Mouse (Mus musculus): ENCODE results near the gene Dhx15. TPM values are rescaled to one million over a fixed set of nuclear protein-coding genes. Genes with fewer than 3 reads are reported as not detected.

Dhx15 gene
- polyA plus RNA-seq, 1 experiment from 2014 or later, result 199 TPM

DNA sequence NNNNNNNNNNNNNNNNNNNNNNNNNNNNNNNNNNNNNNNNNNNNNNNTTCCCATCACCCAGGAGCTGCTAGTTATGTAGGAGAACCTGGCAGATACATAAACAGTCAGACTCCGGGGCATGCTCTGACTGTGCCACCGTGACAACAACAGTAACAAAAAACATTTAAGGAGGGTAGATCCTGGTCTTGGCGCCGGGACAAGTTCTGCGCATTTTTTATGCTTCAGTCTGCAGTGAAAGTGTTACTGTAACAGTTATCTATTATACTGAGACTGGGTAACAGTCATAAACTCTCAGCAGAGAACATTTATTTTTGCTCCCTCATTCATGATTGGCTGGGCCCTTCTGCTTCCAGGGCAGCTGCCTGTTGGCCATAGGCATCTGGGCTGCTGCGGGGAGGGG, 27.9 kb upstream of the Dhx15 start:
- WGBS, result 79% methylated on average over 6 of the region's 6 CpGs
- no peaks in the 10 kb centered on the region; the same call in 1 of the 2 replicates for H3K27me3 ChIP-seq
- H3K9ac ChIP-seq (replicated peaks), result no peak overlapping the region
- no peaks in the 10 kb centered on the region for H3K9me3 ChIP-seq
- no peak for ATAC-seq (ENCODE audit: low FRiP score, low read depth)
- peaks cover 27% of the 10 kb centered on the region for H3K4me1 ChIP-seq
- H3K36me3 ChIP-seq, result no peaks in the 10 kb centered on the region
- H3K27ac ChIP-seq (replicated peaks), result no peak overlapping the region
- H3K4me3 ChIP-seq, result no peak overlapping the region
- H3K4me2 ChIP-seq (replicated peaks), result no peak overlapping the region

DNA sequence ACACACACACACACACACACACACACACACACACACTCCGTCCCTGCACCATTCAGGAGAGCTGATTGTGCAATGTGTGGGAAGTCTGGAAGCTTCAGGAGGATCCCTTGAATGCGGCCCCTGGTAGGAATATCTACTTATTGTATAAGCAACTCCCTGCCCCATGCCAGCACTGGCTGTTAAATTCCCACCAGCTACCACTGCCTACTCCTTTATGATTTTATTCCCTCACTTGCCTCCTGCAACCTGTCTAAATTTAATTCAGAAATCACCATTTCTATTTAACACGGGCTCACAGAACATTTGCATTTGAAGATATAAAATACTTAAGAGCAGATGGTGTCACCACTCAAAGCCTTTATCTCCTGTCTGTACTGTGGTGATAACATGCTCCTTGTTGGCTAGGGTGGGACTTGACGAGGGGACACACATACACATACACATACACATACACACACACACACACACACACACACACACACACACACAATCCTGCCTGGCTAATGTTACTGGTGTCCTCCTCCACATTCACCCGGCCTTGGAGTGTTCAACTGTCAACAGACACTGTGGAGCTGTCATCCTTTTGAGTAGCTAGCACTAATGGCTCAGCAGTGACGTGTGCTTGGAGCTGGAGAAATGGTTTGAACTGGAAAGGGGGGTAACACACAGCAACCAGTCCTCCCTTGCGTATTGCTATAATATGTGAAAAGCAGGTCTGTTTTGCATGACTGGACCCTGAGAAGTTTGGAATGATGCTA, 23.0 kb upstream of the Dhx15 start:
- no peak overlapping the region for H3K4me2 ChIP-seq (replicated peaks)
- no peak for ATAC-seq (ENCODE audit: low FRiP score, low read depth)
- H3K4me1 ChIP-seq, result peaks cover 10% of the 10 kb centered on the region
- no peaks in the 10 kb centered on the region for H3K27me3 ChIP-seq
- no peak overlapping the region for H3K27ac ChIP-seq (replicated peaks)
- H3K4me3 ChIP-seq, result no peak overlapping the region
- no peak overlapping the region for H3K9ac ChIP-seq (replicated peaks)
- H3K9me3 ChIP-seq, result no peaks in the 10 kb centered on the region
- 80% methylated on average over 7 of the region's 7 CpGs for WGBS
- H3K36me3 ChIP-seq, result no peaks in the 10 kb centered on the region

DNA sequence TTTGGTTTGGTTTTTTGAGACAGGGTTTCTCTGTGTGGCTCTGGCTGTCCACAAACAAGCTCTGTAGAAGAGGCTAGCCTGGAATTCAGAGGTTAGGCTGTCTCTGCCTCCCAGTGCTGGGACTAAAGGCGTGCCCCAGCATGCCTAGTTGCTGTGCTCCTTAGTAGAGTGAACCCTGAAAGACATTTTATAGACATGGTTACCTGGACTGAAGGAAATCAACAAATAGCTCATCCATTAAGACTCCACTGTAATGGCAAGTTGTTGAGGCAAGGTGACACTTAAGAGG, 810 bp upstream of the Dhx15 start:
- no peaks in the 10 kb centered on the region for H3K9me3 ChIP-seq
- no peak; the same call in 1 of the 2 replicates for ATAC-seq (ENCODE audit: low FRiP score, low read depth)
- H3K9ac ChIP-seq (replicated peaks), result peak overlapping the region; percentile 4
- H3K27ac ChIP-seq (replicated peaks), result no peak overlapping the region
- no peaks in the 10 kb centered on the region for H3K27me3 ChIP-seq
- H3K4me2 ChIP-seq (replicated peaks), result peak overlapping the region; percentile 68
- 24% methylated on average over 1 of the region's 1 CpGs for WGBS
- peak overlapping the region; percentile 98 for H3K4me3 ChIP-seq
- no peaks in the 10 kb centered on the region for H3K36me3 ChIP-seq
- H3K4me1 ChIP-seq, result peaks cover 25% of the 10 kb centered on the region

DNA sequence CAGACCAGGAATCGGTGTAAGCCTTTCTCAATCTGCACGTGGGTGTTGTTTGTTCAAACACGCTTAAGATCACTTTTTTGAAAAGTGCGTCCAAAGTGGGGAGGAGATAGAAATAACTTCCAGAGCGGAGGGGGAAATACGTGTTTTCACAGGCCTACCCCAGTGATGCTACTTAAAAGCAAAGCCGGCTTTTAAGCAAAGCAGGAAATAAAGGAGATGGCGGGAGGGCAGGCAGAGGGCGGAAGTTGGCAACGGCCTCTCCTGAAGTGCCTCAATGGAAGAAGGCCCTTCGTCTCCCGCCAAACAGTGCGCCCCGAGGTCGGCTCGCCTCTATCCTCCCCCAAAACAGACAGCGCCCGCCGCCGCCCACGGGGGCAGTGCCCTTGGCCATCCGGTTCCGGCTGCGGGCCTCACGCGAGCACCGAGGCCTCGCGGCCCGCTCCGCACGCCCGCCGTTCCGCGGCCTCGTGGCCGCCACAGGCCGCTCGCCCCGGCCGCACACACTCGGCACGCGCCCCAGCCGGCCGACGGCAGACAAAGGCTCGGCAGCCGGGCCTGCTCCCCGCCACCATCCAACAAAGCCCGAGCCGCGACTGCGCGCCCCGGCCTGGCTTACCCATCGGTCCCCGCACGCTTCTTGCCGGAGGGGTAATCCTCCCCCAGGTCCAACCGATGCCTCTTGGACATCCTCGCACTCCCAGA, 499 bp downstream of the Dhx15 start:
- Histone ChIP-seq H3K4me2 (replicated peaks) (peak overlapping the region; percentile 77), H3K27me3 (no peaks in the 10 kb centered on the region), H3K27ac (replicated peaks) (peak overlapping the region; percentile 91), H3K9ac (replicated peaks) (peak overlapping the region; percentile 97), H3K4me3 (peak overlapping the region; percentile 98), H3K36me3 (no peaks in the 10 kb centered on the region), H3K4me1 (peaks cover 28% of the 10 kb centered on the region), H3K9me3 (no peaks in the 10 kb centered on the region)
- peak; percentile 86 for ATAC-seq (ENCODE audit: low FRiP score, low read depth)
- under 1% methylated on average over 45 of the region's 63 CpGs for WGBS

DNA sequence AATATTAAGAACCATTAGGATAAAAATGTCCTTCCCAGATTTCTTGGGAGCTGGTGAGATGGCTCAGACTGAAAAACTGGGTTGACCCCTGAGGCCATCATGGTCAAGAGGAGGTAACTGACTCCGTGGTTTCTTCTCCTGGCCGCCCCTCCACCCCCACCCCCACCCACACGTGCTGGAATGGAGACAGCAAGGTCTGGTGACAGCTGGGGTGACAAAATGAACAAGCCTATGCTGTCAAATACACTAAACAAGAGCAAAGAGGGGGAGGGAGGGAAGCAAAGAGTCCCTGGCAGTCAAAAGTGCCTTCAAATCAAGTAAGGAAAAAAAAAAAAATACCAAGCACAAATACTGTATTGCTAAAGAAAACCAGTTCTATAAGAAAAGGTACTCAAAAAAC, 2.1 kb downstream of the Dhx15 start:
- no peak for ATAC-seq (ENCODE audit: low FRiP score, low read depth)
- H3K4me1 ChIP-seq, result peaks cover 28% of the 10 kb centered on the region
- WGBS, result 32% methylated on average over 3 of the region's 3 CpGs
- no peaks in the 10 kb centered on the region for H3K9me3 ChIP-seq
- H3K9ac ChIP-seq (replicated peaks), result no peak overlapping the region; the same call in 1 of the 2 replicates
- H3K4me2 ChIP-seq (replicated peaks), result peak overlapping the region; percentile 77
- H3K27ac ChIP-seq (replicated peaks), result no peak overlapping the region
- no peaks in the 10 kb centered on the region for H3K27me3 ChIP-seq
- H3K4me3 ChIP-seq, result peak overlapping the region; percentile 98
- peaks cover 10% of the 10 kb centered on the region; the same call in 1 of the 2 replicates for H3K36me3 ChIP-seq

DNA sequence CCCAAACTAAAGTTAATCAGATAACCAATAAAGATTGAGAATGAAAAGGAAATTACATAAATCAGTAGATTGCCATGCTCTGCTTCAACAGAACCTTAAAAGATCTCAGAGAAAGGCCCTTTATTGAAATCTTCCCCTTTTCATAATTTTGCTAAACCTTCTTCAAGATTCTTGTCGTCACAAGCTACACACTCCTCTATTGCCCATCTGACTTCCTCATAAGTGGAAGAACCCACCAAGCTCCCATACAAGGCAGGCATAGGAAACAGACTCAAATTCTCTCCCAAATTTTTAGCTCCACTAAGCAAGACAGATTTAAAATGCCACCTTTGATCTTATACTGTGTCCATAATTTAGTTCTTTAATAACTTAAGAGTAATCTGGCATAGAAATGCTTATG, 13.0 kb downstream of the Dhx15 start:
- Histone ChIP-seq H3K9ac (replicated peaks) (no peak overlapping the region), H3K4me3 (no peak overlapping the region), H3K4me1 (no peaks in the 10 kb centered on the region), H3K36me3 (peaks cover 25% of the 10 kb centered on the region; the same call in 1 of the 2 replicates), H3K9me3 (no peaks in the 10 kb centered on the region), H3K27ac (replicated peaks) (no peak overlapping the region), H3K4me2 (replicated peaks) (no peak overlapping the region), H3K27me3 (no peaks in the 10 kb centered on the region)
- WGBS, result 95% methylated on average over 1 of the region's 1 CpGs
- no peak for ATAC-seq (ENCODE audit: low FRiP score, low read depth)

DNA sequence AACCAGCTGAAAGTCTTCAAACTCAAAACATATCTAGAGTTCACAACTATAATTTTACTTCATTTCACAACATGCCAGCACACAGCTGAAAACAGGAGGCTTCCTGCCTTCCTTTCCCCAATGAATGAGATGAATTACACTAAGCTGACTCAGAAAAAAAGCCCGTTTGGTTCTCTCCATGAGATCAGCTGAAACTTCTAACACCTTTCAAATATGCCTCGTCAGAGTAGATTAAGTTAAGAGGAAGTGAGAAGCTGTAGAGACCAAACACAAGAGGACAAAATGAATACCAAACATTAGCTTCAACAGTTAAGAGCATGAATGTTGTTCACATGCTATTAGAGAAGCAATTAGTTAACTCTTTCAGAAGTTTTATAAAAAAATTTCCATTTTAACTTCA, 21.8 kb downstream of the Dhx15 start:
- no peak for ATAC-seq (ENCODE audit: low FRiP score, low read depth)
- H3K27me3 ChIP-seq, result no peaks in the 10 kb centered on the region
- WGBS, result 43% methylated on average over 2 of the region's 2 CpGs
- H3K36me3 ChIP-seq, result peaks cover 43% of the 10 kb centered on the region
- H3K9ac ChIP-seq (replicated peaks), result no peak overlapping the region
- H3K4me3 ChIP-seq, result no peak overlapping the region
- no peaks in the 10 kb centered on the region for H3K4me1 ChIP-seq
- no peak overlapping the region for H3K4me2 ChIP-seq (replicated peaks)
- no peaks in the 10 kb centered on the region for H3K9me3 ChIP-seq
- no peak overlapping the region for H3K27ac ChIP-seq (replicated peaks)

DNA sequence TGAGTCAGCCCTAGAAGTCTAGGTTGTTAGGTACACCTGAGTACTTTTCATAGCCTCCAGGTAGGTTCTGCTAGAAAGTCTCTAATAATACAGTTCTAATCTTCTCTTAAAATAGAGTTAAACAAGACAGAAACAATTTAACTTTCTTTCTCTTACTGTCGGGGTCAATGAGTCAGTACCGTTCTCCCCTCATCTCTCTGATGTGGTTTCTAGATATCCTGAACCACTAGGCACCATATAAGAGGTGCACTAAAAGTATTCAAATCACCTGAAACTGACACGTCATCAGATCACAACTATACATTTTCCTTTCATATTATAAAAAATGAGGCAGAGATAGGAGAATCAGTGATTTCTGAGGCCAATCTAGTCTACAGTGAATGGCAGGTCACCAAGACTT, 41.2 kb downstream of the Dhx15 start:
- Histone ChIP-seq H3K4me3 (no peak overlapping the region), H3K4me2 (replicated peaks) (no peak overlapping the region), H3K4me1 (no peaks in the 10 kb centered on the region), H3K27me3 (no peaks in the 10 kb centered on the region), H3K9me3 (no peaks in the 10 kb centered on the region), H3K27ac (replicated peaks) (no peak overlapping the region), H3K9ac (replicated peaks) (no peak overlapping the region), H3K36me3 (peaks cover 35% of the 10 kb centered on the region)
- no peak for ATAC-seq (ENCODE audit: low FRiP score, low read depth)
- 93% methylated on average over 3 of the region's 3 CpGs for WGBS

DNA sequence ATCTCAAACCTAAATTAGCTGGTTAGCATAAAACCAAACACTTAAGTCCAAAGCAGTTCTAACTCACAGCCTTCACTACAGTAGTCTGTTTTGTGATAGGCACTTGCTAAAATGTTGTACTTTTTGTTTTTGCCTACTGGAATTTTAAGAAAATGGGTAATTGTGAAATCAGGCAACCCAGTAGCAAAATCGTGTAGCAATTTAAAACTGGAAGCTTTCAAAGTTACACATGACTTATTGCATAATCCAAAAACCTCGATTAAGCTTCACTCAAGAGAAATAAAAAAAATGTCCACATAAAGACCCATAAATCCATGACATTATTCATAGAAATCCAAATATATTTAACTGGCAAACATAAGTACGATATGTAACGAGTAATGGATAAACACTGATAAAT, 43.2 kb downstream of the Dhx15 start:
- H3K27me3 ChIP-seq, result no peaks in the 10 kb centered on the region
- no peak overlapping the region for H3K4me3 ChIP-seq
- no peak overlapping the region for H3K27ac ChIP-seq (replicated peaks)
- no peaks in the 10 kb centered on the region for H3K9me3 ChIP-seq
- no peak for ATAC-seq (ENCODE audit: low FRiP score, low read depth)
- no peak overlapping the region for H3K4me2 ChIP-seq (replicated peaks)
- no peaks in the 10 kb centered on the region for H3K4me1 ChIP-seq
- H3K36me3 ChIP-seq, result peaks cover 28% of the 10 kb centered on the region
- WGBS, result 94% methylated on average over 4 of the region's 4 CpGs
- H3K9ac ChIP-seq (replicated peaks), result no peak overlapping the region

DNA sequence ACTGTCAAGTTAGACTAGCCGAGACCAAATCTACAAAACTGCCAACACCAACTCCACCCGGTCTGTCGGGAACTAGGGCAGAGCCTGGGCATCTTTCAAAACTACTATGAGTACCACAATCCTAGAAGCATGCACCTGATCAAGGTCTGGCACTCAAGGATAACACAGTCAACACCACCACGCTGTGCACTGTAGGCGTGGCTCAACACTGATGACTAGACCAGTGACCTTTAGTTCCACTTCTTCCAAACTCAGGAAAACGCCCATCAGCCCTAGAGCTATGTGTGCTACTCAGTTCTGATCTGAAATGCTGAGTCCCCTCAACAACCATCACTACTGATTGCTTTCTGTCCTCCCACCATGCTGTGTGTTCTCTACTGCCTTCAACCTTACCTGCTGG, 44.6 kb downstream of the Dhx15 start:
- H3K27ac ChIP-seq (replicated peaks), result no peak overlapping the region
- no peak for ATAC-seq (ENCODE audit: low FRiP score, low read depth)
- H3K4me1 ChIP-seq, result no peaks in the 10 kb centered on the region
- no peak overlapping the region for H3K9ac ChIP-seq (replicated peaks)
- no peak overlapping the region for H3K4me2 ChIP-seq (replicated peaks)
- no peaks in the 10 kb centered on the region for H3K27me3 ChIP-seq
- no peak overlapping the region for H3K4me3 ChIP-seq
- H3K36me3 ChIP-seq, result peaks cover 24% of the 10 kb centered on the region
- WGBS, result 92% methylated on average over 6 of the region's 6 CpGs
- H3K9me3 ChIP-seq, result no peaks in the 10 kb centered on the region

DNA sequence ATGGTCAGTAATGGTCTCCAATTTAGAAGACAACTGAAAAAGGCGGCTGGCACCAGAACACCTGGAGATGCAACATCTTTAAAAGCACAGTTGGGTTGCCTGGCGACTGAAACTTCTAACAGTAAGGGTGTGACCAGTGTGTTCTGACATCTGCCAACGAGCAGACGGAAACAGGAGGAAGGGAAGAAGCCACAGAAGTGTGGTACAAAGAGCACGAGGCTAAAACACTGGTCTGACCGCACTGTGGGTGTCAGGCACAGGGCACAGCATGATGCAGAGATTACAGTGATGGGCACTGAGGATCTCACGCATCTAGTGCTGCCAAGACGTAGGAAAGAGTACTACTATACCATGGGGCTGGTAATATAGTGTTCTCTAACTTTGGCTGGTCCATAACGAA, 48.4 kb downstream of the Dhx15 start:
- Histone ChIP-seq H3K4me1 (no peaks in the 10 kb centered on the region), H3K4me2 (replicated peaks) (no peak overlapping the region), H3K9ac (replicated peaks) (no peak overlapping the region), H3K4me3 (no peak overlapping the region), H3K27ac (replicated peaks) (no peak overlapping the region), H3K9me3 (no peaks in the 10 kb centered on the region), H3K36me3 (peaks cover 24% of the 10 kb centered on the region), H3K27me3 (no peaks in the 10 kb centered on the region)
- WGBS, result 84% methylated on average over 9 of the region's 9 CpGs
- no peak for ATAC-seq (ENCODE audit: low FRiP score, low read depth)

DNA sequence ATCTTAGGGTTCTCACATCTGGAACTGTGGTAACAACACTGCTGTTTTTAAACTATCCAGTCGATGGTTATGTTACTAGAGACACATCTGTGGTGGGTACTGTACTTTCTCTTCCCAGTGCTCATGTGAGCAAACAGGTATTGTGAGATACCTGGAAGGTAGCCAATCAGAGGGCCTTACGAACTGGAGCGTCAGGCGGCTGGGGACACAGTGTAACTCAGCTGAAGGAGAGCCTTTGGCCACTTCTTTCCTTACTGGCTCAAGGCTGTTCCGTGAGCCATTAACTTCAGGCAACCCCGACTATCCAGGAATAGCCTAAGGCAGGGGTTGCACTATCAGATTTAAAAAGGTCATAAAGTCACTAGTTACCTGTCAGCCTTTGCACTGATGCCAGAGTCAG, 51.5 kb downstream of the Dhx15 start:
- H3K9me3 ChIP-seq, result no peaks in the 10 kb centered on the region
- H3K4me3 ChIP-seq, result no peak overlapping the region
- no peak overlapping the region for H3K4me2 ChIP-seq (replicated peaks)
- no peaks in the 10 kb centered on the region for H3K27me3 ChIP-seq
- H3K36me3 ChIP-seq, result peaks cover 14% of the 10 kb centered on the region; the same call in 1 of the 2 replicates
- no peak for ATAC-seq (ENCODE audit: low FRiP score, low read depth)
- H3K4me1 ChIP-seq, result no peaks in the 10 kb centered on the region
- H3K27ac ChIP-seq (replicated peaks), result no peak overlapping the region
- WGBS, result 94% methylated on average over 6 of the region's 6 CpGs
- H3K9ac ChIP-seq (replicated peaks), result no peak overlapping the region
